Mouse (Mus musculus): Measurements from ENCODE around the gene Ube2b. TPM values are rescaled to one million over a fixed set of nuclear protein-coding genes. Genes with fewer than 3 reads are reported as not detected.
A peak's percentile ranks its signal among the peaks of the same experiment; 100 is the strongest.

Ube2b gene
- polyA plus RNA-seq, 1 experiment from 2014 or later = 231 TPM

- peaks cover 41% of the 10 kb centered on the region for H3K36me3 ChIP-seq (ENCODE audit: control insufficient read depth, insufficient read depth, low read length)
Measured at GRCm38 (mm10) chr11:51971644-51972043, 28.9 kb downstream of the Ube2b start.

GRCm38 (mm10) chr11:51969511-51969910, 31.1 kb downstream of the Ube2b start:
- no peak overlapping the region for H3K9ac ChIP-seq (ENCODE audit: low read length)
- H3K27ac ChIP-seq (ENCODE audit: low read length) = no peak overlapping the region
- no peaks in the 10 kb centered on the region for H3K27me3 ChIP-seq (ENCODE audit: control insufficient read depth, insufficient read depth, low read depth, low read length)
- no peak for ATAC-seq (ENCODE audit: low read depth)
- WGBS = 87% methylated on average over 2 of the region's 2 CpGs
- H3K4me1 ChIP-seq (replicated peaks; ENCODE audit: control insufficient read depth, insufficient read depth, low read length) = peaks cover 10% of the 10 kb centered on the region
- H3K4me2 ChIP-seq (ENCODE audit: low read depth, low read length) = no peak overlapping the region
- no peak overlapping the region for H3K4me3 ChIP-seq (ENCODE audit: low read length)
- peaks cover 27% of the 10 kb centered on the region for H3K36me3 ChIP-seq (ENCODE audit: control insufficient read depth, insufficient read depth, low read length)
- peaks cover 3% of the 10 kb centered on the region; the same call in 1 of the 2 replicates for H3K9me3 ChIP-seq (ENCODE audit: control insufficient read depth, low read length)

More at GRCm38 (mm10) chr11:51971644-51972043, 28.9 kb downstream of the Ube2b start:
- no peak overlapping the region for H3K4me3 ChIP-seq (ENCODE audit: low read length)
- peaks cover 10% of the 10 kb centered on the region for H3K4me1 ChIP-seq (replicated peaks; ENCODE audit: control insufficient read depth, insufficient read depth, low read length)
- H3K9me3 ChIP-seq (ENCODE audit: control insufficient read depth, low read length) = peaks cover 3% of the 10 kb centered on the region; the same call in 1 of the 2 replicates
- whole genome bisulfite sequencing = 94% methylated on average over 6 of the region's 6 CpGs
- no peak overlapping the region for H3K9ac ChIP-seq (ENCODE audit: low read length)
- no peak for ATAC-seq (ENCODE audit: low read depth)
- no peaks in the 10 kb centered on the region for H3K27me3 ChIP-seq (ENCODE audit: control insufficient read depth, insufficient read depth, low read depth, low read length)
- no peak overlapping the region for H3K4me2 ChIP-seq (ENCODE audit: low read depth, low read length)
- no peak overlapping the region for H3K27ac ChIP-seq (ENCODE audit: low read length)

GRCm38 (mm10) chr11:51968896-51969295, 31.7 kb downstream of the Ube2b start:
- Histone ChIP-seq H3K36me3 (ENCODE audit: control insufficient read depth, insufficient read depth, low read length) (peaks cover 27% of the 10 kb centered on the region), H3K4me2 (ENCODE audit: low read depth, low read length) (peak overlapping the region; percentile 22; the same call in 1 of the 2 replicates), H3K27ac (ENCODE audit: low read length) (no peak overlapping the region), H3K9ac (ENCODE audit: low read length) (no peak overlapping the region), H3K9me3 (ENCODE audit: control insufficient read depth, low read length) (peaks cover 3% of the 10 kb centered on the region; the same call in 1 of the 2 replicates), H3K4me3 (ENCODE audit: low read length) (no peak overlapping the region), H3K27me3 (ENCODE audit: control insufficient read depth, insufficient read depth, low read depth, low read length) (no peaks in the 10 kb centered on the region), H3K4me1 (replicated peaks; ENCODE audit: control insufficient read depth, insufficient read depth, low read length) (peaks cover 10% of the 10 kb centered on the region)
- no peak for ATAC-seq (ENCODE audit: low read depth)
- WGBS = 86% methylated on average over 9 of the region's 9 CpGs

- peak within 1 kb of the TSS; percentile 77 for H3K9ac ChIP-seq (ENCODE audit: low read length)
- peak within 1 kb of the TSS; percentile 94 for H3K4me2 ChIP-seq (ENCODE audit: low read depth, low read length)
- ATAC-seq (ENCODE audit: low read depth) = peak; percentile 94
- peaks cover 10% of the 10 kb centered on the region for H3K4me1 ChIP-seq (replicated peaks; ENCODE audit: control insufficient read depth, insufficient read depth, low read length)
- under 1% methylated on average over 63 of the region's 63 CpGs for WGBS
- H3K9me3 ChIP-seq (ENCODE audit: control insufficient read depth, low read length) = no peaks in the 10 kb centered on the region
- peak within 1 kb of the TSS; percentile 72 for H3K4me3 ChIP-seq (ENCODE audit: low read length)
- H3K27ac ChIP-seq (ENCODE audit: low read length) = peak within 1 kb of the TSS; percentile 69
- peaks cover 22% of the 10 kb centered on the region for H3K36me3 ChIP-seq (ENCODE audit: control insufficient read depth, insufficient read depth, low read length)
- no peaks in the 10 kb centered on the region for H3K27me3 ChIP-seq (ENCODE audit: control insufficient read depth, insufficient read depth, low read depth, low read length)
Measured at GRCm38 (mm10) chr11:51967443-51968401, 32.8 kb downstream of the Ube2b start, which contains the start of gene Cdkn2aipnl. Cdkn2aipnl (plus strand) TSS chr11:51967661.

GRCm38 (mm10) chr11:51966651-51967050, 33.9 kb downstream of the Ube2b start:
- Histone ChIP-seq H3K9me3 (ENCODE audit: control insufficient read depth, low read length) (no peaks in the 10 kb centered on the region), H3K27ac (ENCODE audit: low read length) (no peak overlapping the region), H3K9ac (ENCODE audit: low read length) (no peak overlapping the region), H3K4me1 (replicated peaks; ENCODE audit: control insufficient read depth, insufficient read depth, low read length) (peaks cover 10% of the 10 kb centered on the region), H3K27me3 (ENCODE audit: control insufficient read depth, insufficient read depth, low read depth, low read length) (no peaks in the 10 kb centered on the region), H3K36me3 (ENCODE audit: control insufficient read depth, insufficient read depth, low read length) (peaks cover 11% of the 10 kb centered on the region), H3K4me3 (ENCODE audit: low read length) (no peak overlapping the region), H3K4me2 (ENCODE audit: low read depth, low read length) (no peak overlapping the region)
- ATAC-seq (ENCODE audit: low read depth) = no peak
- WGBS = 75% methylated on average over 5 of the region's 5 CpGs

GRCm38 (mm10) chr11:51962277-51962676, 38.3 kb downstream of the Ube2b start:
- no peaks in the 10 kb centered on the region for H3K9me3 ChIP-seq (ENCODE audit: control insufficient read depth, low read length)
- H3K4me2 ChIP-seq (ENCODE audit: low read depth, low read length) = no peak overlapping the region
- WGBS = 90% methylated on average over 7 of the region's 7 CpGs
- H3K36me3 ChIP-seq (ENCODE audit: control insufficient read depth, insufficient read depth, low read length) = no peaks in the 10 kb centered on the region
- no peak overlapping the region for H3K9ac ChIP-seq (ENCODE audit: low read length)
- ATAC-seq (ENCODE audit: low read depth) = no peak
- H3K27me3 ChIP-seq (ENCODE audit: control insufficient read depth, insufficient read depth, low read depth, low read length) = no peaks in the 10 kb centered on the region
- H3K4me3 ChIP-seq (ENCODE audit: low read length) = no peak overlapping the region
- H3K27ac ChIP-seq (ENCODE audit: low read length) = no peak overlapping the region
- H3K4me1 ChIP-seq (replicated peaks; ENCODE audit: control insufficient read depth, insufficient read depth, low read length) = no peaks in the 10 kb centered on the region

GRCm38 (mm10) chr11:51961761-51962160, 38.8 kb downstream of the Ube2b start:
- H3K27ac ChIP-seq (ENCODE audit: low read length) = no peak overlapping the region
- WGBS = 82% methylated on average over 8 of the region's 8 CpGs
- ATAC-seq (ENCODE audit: low read depth) = no peak

GRCm38 (mm10) chr11:51960967-51961471, 39.5 kb downstream of the Ube2b start:
- Histone ChIP-seq H3K4me1 (replicated peaks; ENCODE audit: control insufficient read depth, insufficient read depth, low read length) (no peaks in the 10 kb centered on the region), H3K4me3 (ENCODE audit: low read length) (no peak overlapping the region), H3K27me3 (ENCODE audit: control insufficient read depth, insufficient read depth, low read depth, low read length) (no peaks in the 10 kb centered on the region), H3K27ac (ENCODE audit: low read length) (peak overlapping the region; percentile 74), H3K36me3 (ENCODE audit: control insufficient read depth, insufficient read depth, low read length) (no peaks in the 10 kb centered on the region), H3K4me2 (ENCODE audit: low read depth, low read length) (no peak overlapping the region), H3K9ac (ENCODE audit: low read length) (no peak overlapping the region), H3K9me3 (ENCODE audit: control insufficient read depth, low read length) (no peaks in the 10 kb centered on the region)
- ATAC-seq (ENCODE audit: low read depth) = peak; percentile 91
- 32% methylated on average over 11 of the region's 11 CpGs for WGBS

More at GRCm38 (mm10) chr11:51961761-51962160, 38.8 kb downstream of the Ube2b start:
- Histone ChIP-seq H3K36me3 (ENCODE audit: control insufficient read depth, insufficient read depth, low read length) (no peaks in the 10 kb centered on the region), H3K27me3 (ENCODE audit: control insufficient read depth, insufficient read depth, low read depth, low read length) (no peaks in the 10 kb centered on the region), H3K4me3 (ENCODE audit: low read length) (no peak overlapping the region), H3K9me3 (ENCODE audit: control insufficient read depth, low read length) (no peaks in the 10 kb centered on the region), H3K4me2 (ENCODE audit: low read depth, low read length) (no peak overlapping the region), H3K9ac (ENCODE audit: low read length) (no peak overlapping the region), H3K4me1 (replicated peaks; ENCODE audit: control insufficient read depth, insufficient read depth, low read length) (no peaks in the 10 kb centered on the region)

- no peak overlapping the region for H3K9ac ChIP-seq (ENCODE audit: low read length)
- H3K36me3 ChIP-seq (ENCODE audit: control insufficient read depth, insufficient read depth, low read length) = no peaks in the 10 kb centered on the region
- H3K4me2 ChIP-seq (ENCODE audit: low read depth, low read length) = no peak overlapping the region
- H3K9me3 ChIP-seq (ENCODE audit: control insufficient read depth, low read length) = no peaks in the 10 kb centered on the region
- no peak overlapping the region for H3K27ac ChIP-seq (ENCODE audit: low read length)
- no peaks in the 10 kb centered on the region for H3K4me1 ChIP-seq (replicated peaks; ENCODE audit: control insufficient read depth, insufficient read depth, low read length)
- 88% methylated on average over 4 of the region's 4 CpGs for WGBS
- no peak for ATAC-seq (ENCODE audit: low read depth)
- H3K27me3 ChIP-seq (ENCODE audit: control insufficient read depth, insufficient read depth, low read depth, low read length) = no peaks in the 10 kb centered on the region
- no peak overlapping the region for H3K4me3 ChIP-seq (ENCODE audit: low read length)
Measured at GRCm38 (mm10) chr11:51960061-51960460, 40.5 kb downstream of the Ube2b start.

Data from lung, embryonic 16.5 days (tissue).